Mouse (Mus musculus) gastrocnemius, postnatal 25 days (tissue): ENCODE data around the gene Gfra4. TPM values are rescaled to one million over a fixed set of nuclear protein-coding genes. Genes with fewer than 3 reads are reported as not detected.

Experiments
- microRNA-seq, 2 experiments: library from miRNA; unstranded; fragments of <30 nt; microRNA quantifications; one replicate each; pipeline ENCODE4 v1.2.0; 2021; ENCODE audit warnings: borderline replicate concordance in 2 of 2
- total RNA-seq, 2 experiments: library from RNA; stranded (reverse); gene quantifications; 1 replicate in 1 of 2; 2 replicates in 1 of 2; pipeline ENCODE4 v1.2.3; 2021

Gfra4 gene
- total RNA-seq, 2 experiments from 2014 or later: 1.8 to 3.2 TPM

Small RNA genes lying within 50 kb of the gene (microRNA-seq; reads per million reads assigned to microRNA genes)
- 0 reads per million in 2 experiments for gene Mir6973b

Other genes starting within 250 kb of the Gfra4 start
- 1 to 10 TPM; 5.1 to 7.6 TPM for gene 4930402H24Rik, start 136.7 kb downstream of the Gfra4 start, total RNA-seq
- gene Atrn, start 136.6 kb downstream of the Gfra4 start, total RNA-seq: 10 to 100 TPM; 12.8 to 13.1 TPM
- gene Adam33, start 20.7 kb upstream of the Gfra4 start, total RNA-seq: 1 to 10 TPM; 1.7 to 4.7 TPM
- gene Siglec1, start 43.7 kb upstream of the Gfra4 start, total RNA-seq: 1 to 10 TPM in 1 of 2 experiments, under 1 TPM in 1; 0.64 to 1.2 TPM
- gene Hspa12b, start 84.2 kb upstream of the Gfra4 start, total RNA-seq: 10 to 100 TPM; 14.5 to 16.6 TPM
- gene Gm11037, start 90.4 kb upstream of the Gfra4 start, total RNA-seq: not detected
- 1 to 10 TPM; 3.3 to 6.6 TPM for gene 1700037H04Rik, start 117.0 kb upstream of the Gfra4 start, total RNA-seq
- 10 to 100 TPM; 58.9 to 61.8 TPM for gene Cenpb, start 137.0 kb upstream of the Gfra4 start, total RNA-seq
- 1 to 10 TPM; 1.5 to 4.8 TPM for gene Cdc25b, start 143.9 kb upstream of the Gfra4 start, total RNA-seq
- gene Spef1, start 144.2 kb upstream of the Gfra4 start, total RNA-seq: 1 to 10 TPM; 1.9 to 2.1 TPM
- 10 to 100 TPM; 18.2 to 20.1 TPM for gene Ap5s1, start 164.0 kb upstream of the Gfra4 start, total RNA-seq
- 10 to 100 TPM; 40.5 to 47.4 TPM for gene Mavs, start 191.0 kb upstream of the Gfra4 start, total RNA-seq
- gene Pank2, start 219.4 kb upstream of the Gfra4 start, total RNA-seq: 10 to 100 TPM; 22.5 to 26.4 TPM